In genomic region chr11:74831606-74832451, GRCm38 (mm10) we compare ENCODE assay signal across 8 mouse cellular contexts. TPM values are rescaled to one million over a fixed set of nuclear protein-coding genes. Genes with fewer than 3 reads are reported as not detected.
DNase-seq lines count a peak whose midpoint lies in the region; ATAC-seq and TF ChIP-seq lines count a peak whose summit lies in the region.

No protein-coding gene starts in this region.

- no peaks in the 10 kb centered on the region for H3K9me3 ChIP-seq in embryonic facial prominence, embryonic 15.5 days (replicated peaks)
- H3K9me3 ChIP-seq in kidney, embryonic 14.5 days (ENCODE audit: control insufficient read depth, low read length) = no peaks in the 10 kb centered on the region
- no peaks in the 10 kb centered on the region for H3K9me3 ChIP-seq in limb, embryonic 15.5 days

- peak overlapping the region; percentile 75 for H3K9ac ChIP-seq in embryonic facial prominence, embryonic 15.5 days
- H3K9ac ChIP-seq in kidney, embryonic 14.5 days (ENCODE audit: low read depth, low read length) = peak overlapping the region; percentile 80
- H3K9ac ChIP-seq in limb, embryonic 15.5 days = peak overlapping the region; percentile 84

- H3K36me3 ChIP-seq in embryonic facial prominence, embryonic 15.5 days = no peaks in the 10 kb centered on the region
- H3K36me3 ChIP-seq in kidney, embryonic 14.5 days (ENCODE audit: control insufficient read depth, insufficient read depth, low read length) = no peaks in the 10 kb centered on the region
- peaks cover 3% of the 10 kb centered on the region; the same call in 1 of the 2 replicates for H3K36me3 ChIP-seq in limb, embryonic 15.5 days

- peak; percentile 0; the same call in 1 of the 2 replicates for TF ChIP-seq CTCF in bone marrow, adult 2 months (IDR thresholded peaks at IDR 0.05; ENCODE audit: control insufficient read depth, insufficient read depth, low read length)

- peak overlapping the region; percentile 87 for H3K27ac ChIP-seq in bone marrow, adult 2 months (ENCODE audit: control insufficient read depth, insufficient read depth, low read depth, low read length, poor library complexity)
- H3K27ac ChIP-seq in embryonic facial prominence, embryonic 15.5 days (replicated peaks) = peak overlapping the region; percentile 97
- peak overlapping the region; percentile 90 for H3K27ac ChIP-seq in kidney, embryonic 14.5 days (ENCODE audit: low read depth, low read length)
- H3K27ac ChIP-seq in limb, embryonic 15.5 days = peak overlapping the region; percentile 96

- peak overlapping the region; percentile 85 for H3K4me2 ChIP-seq in embryonic facial prominence, embryonic 15.5 days (replicated peaks)
- H3K4me2 ChIP-seq in kidney, embryonic 14.5 days (replicated peaks; ENCODE audit: low read depth, low read length) = peak overlapping the region; percentile 90
- H3K4me2 ChIP-seq in limb, embryonic 15.5 days = peak overlapping the region; percentile 87

- under 1% methylated on average over 61 of the region's 61 CpGs for WGBS in bone marrow, adult 2 months
- under 1% methylated on average over 61 of the region's 61 CpGs for WGBS in embryonic facial prominence, embryonic 15.5 days
- WGBS in kidney, embryonic 14.5 days = under 1% methylated on average over 61 of the region's 61 CpGs
- WGBS in limb, embryonic 15.5 days = under 1% methylated on average over 61 of the region's 61 CpGs

- TF ChIP-seq POLR2A in bone marrow, adult 2 months (IDR thresholded peaks at IDR 0.05; ENCODE audit: borderline replicate concordance, control insufficient read depth, low read depth, low read length) = peak; percentile 81; the same call in 1 of the 2 replicates

- DNase-seq in 416B (ENCODE audit: low read depth) = peak; percentile 99
- peak; percentile 100 for DNase-seq in heart, adult 9 months (ENCODE audit: low spot score in 2 of 2)
- peak; percentile 99 to 100 for DNase-seq in monocyte, adult 2 months (ENCODE audit: low read depth in 1 of 2, low spot score in 2 of 2)
- DNase-seq in spleen, postnatal 36 days (ENCODE audit: low spot score in 2 of 2) = peak; percentile 97 to 98

- peak; percentile 83 for ATAC-seq in embryonic facial prominence, embryonic 15.5 days (ENCODE audit: insufficient number of reproducible peaks, low FRiP score, low TSS enrichment, low read depth)
- peak; percentile 80 for ATAC-seq in kidney, embryonic 14.5 days (ENCODE audit: low FRiP score, low TSS enrichment)
- peak; percentile 85 for ATAC-seq in limb, embryonic 15.5 days (ENCODE audit: insufficient number of reproducible peaks, low FRiP score, low TSS enrichment, low read depth)

- H3K4me1 ChIP-seq in bone marrow, adult 2 months (ENCODE audit: control insufficient read depth, insufficient read depth, low read length) = peaks cover 10% of the 10 kb centered on the region
- H3K4me1 ChIP-seq in embryonic facial prominence, embryonic 15.5 days = peaks cover 54% of the 10 kb centered on the region
- peaks cover 38% of the 10 kb centered on the region for H3K4me1 ChIP-seq in kidney, embryonic 14.5 days (ENCODE audit: control insufficient read depth, insufficient read depth, low read length)
- H3K4me1 ChIP-seq in limb, embryonic 15.5 days = peaks cover 55% of the 10 kb centered on the region

- H3K27me3 ChIP-seq in embryonic facial prominence, embryonic 15.5 days = no peaks in the 10 kb centered on the region
- H3K27me3 ChIP-seq in kidney, embryonic 14.5 days (ENCODE audit: control insufficient read depth, insufficient read depth, low read length) = no peaks in the 10 kb centered on the region
- H3K27me3 ChIP-seq in limb, embryonic 15.5 days = no peaks in the 10 kb centered on the region; the same call in 1 of the 2 replicates

- peak overlapping the region; percentile 67 for H3K4me3 ChIP-seq in bone marrow, adult 2 months (replicated peaks; ENCODE audit: control insufficient read depth, low read depth, low read length)
- H3K4me3 ChIP-seq in embryonic facial prominence, embryonic 15.5 days (replicated peaks) = peak overlapping the region; percentile 96
- peak overlapping the region; percentile 92 for H3K4me3 ChIP-seq in kidney, embryonic 14.5 days (ENCODE audit: low read length)
- H3K4me3 ChIP-seq in limb, embryonic 15.5 days = peak overlapping the region; percentile 96

RNA-seq across cellular contexts. Expression of gene Mnt, which starts 1.1 kb away (rescaled TPM):
- polyA plus RNA-seq in bone marrow, adult 2 months (2011; ENCODE audit: insufficient read depth, insufficient read length, low replicate concordance, missing spikeins) = 9.6 and 20.3 TPM in 2 replicates
- polyA plus RNA-seq in embryonic facial prominence, embryonic 15.5 days (2015; fragmentation: Nextera tagmentation; extraction: Ambion mirVana) = 6.3 and 6.9 TPM in 2 replicates
- polyA plus RNA-seq in kidney, embryonic 14.5 days (2014; fragmentation: Nextera tagmentation; extraction: Ambion mirVana) = 4.9 and 6.6 TPM in 2 replicates
- 5.1 and 5.4 TPM in 2 replicates for polyA plus RNA-seq in limb, embryonic 15.5 days (2015; fragmentation: Nextera tagmentation; extraction: Ambion mirVana)

Comparison
In these comparisons a context has a peak if more than half of its experiments do, and no peak if none do; other contexts are left out.
1. Peak in every context shown above with its lines: DNase-seq, ATAC-seq, H3K4me3 ChIP-seq and H3K27ac ChIP-seq.